Mouse (Mus musculus): ENCODE data around the gene Ninj2.

The Ninj2 gene

DNA sequence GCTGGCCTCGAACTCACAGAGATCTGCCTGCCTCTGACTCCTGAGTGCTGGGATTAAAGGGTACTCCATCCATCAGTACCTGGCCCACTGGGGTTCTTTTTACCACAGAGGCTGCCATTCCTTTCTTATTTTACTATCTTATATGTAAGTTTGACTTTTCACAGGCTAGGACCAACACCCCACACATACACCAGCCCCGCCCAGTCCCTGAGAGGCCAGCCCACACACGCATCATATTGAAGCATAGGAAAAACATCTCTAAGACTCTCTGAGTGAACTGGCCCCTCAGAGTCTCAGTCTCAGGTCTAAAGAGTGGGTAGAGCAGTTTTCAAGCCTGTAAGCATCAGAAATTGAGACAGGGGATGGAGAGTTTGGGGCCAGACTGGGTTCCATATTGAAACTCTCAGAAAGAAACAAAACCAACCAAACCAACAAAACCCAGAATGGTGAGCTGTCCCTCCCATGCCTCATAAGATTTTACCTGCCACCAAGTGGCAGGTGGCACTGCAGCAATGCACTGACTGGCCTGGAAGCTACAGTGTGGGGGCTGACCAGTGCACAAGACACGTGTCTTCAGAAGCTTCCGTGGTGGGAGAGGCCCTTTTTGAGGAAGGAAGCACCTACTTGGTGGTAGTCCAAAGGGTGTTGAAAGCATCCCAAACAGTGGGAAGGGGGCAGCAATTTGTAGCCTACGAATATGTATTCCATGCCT, 86.0 kb downstream of the Ninj2 start:
- DNase-seq (ENCODE audit: low read depth, low spot score), result no peak

DNA sequence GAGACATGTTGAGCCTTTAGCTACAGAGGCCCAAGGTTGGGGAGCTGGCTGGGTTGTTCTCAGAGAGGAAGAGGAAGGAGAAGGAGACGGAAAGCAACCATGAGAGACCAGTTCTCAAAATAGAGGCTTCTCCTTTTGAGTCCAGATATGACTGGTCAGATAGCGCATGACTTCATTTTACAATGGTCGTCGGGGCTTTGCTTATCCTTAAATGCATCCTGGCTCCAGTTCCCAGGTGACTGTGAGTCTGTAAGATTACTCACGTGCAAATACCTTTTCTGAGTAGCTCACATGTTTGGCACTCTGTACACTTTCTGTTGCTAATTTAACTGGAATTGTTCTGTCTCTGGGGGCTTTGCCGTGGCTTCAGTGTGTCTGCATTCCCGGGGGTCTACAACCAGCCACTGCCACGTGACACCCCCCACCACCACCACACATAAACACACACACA, 86.6 kb downstream of the Ninj2 start:
- no peak for DNase-seq (ENCODE audit: low read depth, low spot score)

DNA sequence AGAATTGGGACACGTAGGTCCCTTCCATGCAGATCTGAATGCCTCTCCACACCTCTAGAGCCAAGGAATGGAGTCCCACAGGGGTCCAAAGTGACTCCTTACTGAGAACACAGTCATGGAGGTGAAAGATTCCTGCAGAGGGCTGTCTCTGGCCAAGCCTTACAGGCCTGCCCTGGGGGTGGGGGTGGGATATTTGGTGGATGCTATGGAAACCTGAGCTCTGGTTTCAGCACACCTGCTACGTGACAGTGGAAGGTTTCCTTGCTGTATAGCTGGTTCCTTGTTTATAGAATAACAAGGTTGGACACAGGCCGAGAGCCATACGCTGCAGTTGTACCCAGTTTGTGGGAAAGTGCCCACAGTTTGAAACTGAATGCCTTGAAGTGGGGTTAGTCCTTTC, 87.3 kb downstream of the Ninj2 start:
- DNase-seq (ENCODE audit: low read depth, low spot score), result peak; percentile 58

GRCm38 (mm10) chr6:120182160-120182559, 89.0 kb downstream of the Ninj2 start:
- no peak for DNase-seq (ENCODE audit: low read depth, low spot score)

DNA sequence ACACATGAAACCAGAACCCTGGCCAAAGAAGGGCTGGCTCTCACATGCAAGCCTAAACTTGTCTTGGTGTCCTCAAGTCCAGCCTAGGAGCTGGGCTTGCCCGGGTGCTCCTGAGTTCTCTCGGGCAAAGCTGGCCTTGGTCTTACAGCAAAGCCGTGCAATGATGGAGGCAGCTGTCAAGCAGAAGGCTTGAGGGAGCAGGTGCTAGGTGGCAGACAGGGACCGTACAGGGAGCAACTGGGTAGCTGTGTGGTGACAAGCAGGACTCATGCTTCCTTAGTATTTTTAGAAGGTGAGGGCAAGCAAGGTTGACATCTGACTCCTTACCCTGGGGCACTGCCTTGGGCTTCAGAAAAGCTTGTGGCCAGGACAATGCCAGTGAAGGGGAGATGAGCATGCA, 90.6 kb downstream of the Ninj2 start:
- DNase-seq (ENCODE audit: low read depth, low spot score), result no peak

GRCm38 (mm10) chr6:120185012-120185730, 92.0 kb downstream of the Ninj2 start:
- peak; percentile 65 for DNase-seq (ENCODE audit: low read depth, low spot score)

GRCm38 (mm10) chr6:120185756-120186155, 92.6 kb downstream of the Ninj2 start:
- peak; percentile 44 for DNase-seq (ENCODE audit: low read depth, low spot score)

DNA sequence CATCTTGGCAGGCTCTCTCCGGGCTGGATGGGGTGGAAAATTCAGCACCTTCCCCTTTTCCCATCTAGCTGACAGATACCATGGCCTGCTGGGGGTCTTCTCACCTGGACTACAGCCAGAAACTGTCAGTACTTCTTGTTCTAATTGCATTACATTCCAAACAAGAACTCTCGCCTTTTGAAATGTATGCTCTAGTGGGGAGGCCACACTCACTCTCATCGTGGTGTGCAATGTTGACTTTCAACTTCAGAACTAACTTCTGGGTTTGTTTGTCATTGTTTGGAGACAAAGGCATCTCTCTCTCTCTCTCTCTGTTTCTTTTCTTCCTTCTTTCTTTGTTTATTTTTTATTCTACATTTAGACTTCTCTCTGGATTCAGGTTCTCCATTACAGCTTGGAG, 93.4 kb downstream of the Ninj2 start:
- no peak for DNase-seq (ENCODE audit: low read depth, low spot score)

DNA sequence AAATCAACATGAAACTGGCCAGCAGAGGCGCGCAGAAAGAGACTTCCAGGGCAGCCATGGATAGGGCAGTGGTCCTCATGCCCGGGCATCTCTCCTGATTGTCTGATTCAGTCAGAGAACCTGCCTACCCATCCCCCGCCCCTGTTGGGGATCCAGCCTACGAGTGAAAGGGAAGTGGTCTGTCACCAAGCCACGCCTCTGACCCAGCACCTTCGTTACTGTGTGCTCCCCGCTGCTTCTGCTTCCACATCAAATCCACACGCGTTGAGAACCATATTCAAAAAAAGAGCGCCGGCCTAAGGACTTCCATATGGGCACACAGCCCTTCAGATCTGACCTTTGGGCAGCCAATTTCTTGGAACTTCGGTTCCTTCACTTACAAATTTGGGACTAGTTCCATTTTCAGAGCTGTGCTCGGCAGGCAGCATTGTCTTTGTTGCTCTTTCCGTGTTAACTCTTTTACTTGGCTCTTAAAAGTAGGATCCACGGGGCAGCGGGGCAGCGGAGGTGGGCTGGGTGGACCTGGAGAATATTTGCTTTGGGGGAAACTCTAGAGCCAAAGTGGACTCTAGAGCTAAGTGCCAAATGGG, 94.5 kb downstream of the Ninj2 start:
- DNase-seq (ENCODE audit: low read depth, low spot score), result peak; percentile 90

DNA sequence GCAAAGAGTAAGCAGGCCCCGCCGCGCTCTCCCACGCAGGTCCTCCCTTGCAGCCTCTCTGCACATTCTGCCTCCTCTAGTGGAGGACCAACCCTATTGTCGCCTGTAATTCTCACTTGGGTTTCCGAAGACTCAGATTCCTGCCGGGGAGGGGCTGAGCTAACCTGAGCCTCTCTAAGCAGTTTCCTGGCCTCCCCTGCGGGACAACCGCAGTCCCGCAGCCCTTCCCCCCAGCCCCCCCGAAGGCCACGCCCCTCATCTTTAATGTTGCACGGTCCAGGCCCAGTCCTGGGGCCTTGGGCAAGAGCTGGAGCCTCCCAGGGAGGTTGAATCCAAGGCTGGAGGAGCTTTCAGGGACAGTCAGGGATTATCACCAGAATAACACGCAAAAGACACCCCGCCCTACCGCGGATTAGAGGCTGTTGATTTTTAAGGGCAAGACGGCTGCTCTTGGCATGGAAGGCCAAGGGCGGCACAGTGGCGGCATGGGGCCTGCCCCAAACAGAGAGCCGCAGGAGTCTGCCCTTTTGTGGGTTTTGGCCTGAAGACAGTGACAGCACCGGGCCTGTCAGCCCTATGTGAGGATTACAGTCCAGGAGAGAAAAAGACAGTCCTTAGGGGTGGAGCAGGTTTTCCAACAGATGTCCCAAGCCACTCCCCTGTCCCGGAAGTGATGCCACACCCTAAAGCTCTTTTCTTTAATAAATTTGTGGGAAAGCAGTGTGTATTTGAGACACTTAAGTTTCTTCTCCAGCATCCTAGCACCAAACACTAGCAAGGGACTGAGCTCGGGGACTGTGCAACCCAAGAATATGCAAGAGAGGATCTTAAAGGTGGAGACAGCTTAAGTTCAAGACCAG, 95.5 kb downstream of the Ninj2 start:
- peak; percentile 89 for DNase-seq (ENCODE audit: low read depth, low spot score)

- DNase-seq (ENCODE audit: low read depth, low spot score), result no peak
These were observed 96.1 kb downstream of the Ninj2 start for GRCm38 (mm10) chr6:120189287-120189686.

DNA sequence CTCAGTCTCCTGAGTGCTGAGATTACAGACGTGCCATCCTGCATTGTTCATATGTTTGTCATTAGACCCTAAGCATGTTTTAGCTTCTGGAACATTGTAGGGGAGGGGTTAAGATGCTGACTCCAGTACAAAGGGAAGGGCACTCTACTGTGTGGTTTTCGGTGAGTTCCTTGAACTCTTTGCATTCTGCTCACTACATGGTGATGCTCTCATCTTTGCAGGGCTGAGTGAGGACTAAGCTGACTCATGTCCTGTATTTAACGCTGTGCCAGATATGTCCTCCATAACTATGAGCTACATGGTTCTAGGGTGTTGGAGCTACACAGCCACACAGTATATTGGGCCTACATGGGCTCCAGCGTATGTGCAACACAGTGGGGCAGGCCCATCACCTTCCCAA, 97.2 kb downstream of the Ninj2 start:
- no peak for DNase-seq (ENCODE audit: low read depth, low spot score)

DNA sequence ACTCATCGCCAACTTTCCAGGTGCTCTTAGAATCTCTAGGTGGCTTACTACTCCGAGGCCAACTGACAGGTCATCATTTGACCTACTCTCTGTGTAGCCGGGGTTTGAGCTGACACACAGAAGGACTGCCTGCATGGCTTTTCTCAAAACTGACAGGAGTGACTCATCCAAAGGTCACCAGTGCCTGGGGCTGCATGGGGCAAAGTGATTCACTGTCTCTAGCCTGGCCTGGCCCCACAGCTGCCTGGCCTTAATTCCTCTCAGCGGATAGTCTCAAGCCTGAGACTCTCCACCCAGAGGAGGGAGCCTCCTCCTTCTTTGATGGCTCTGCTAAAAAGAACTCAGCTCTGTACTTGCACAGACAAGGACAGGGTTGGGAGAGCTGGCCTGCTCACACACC, 97.8 kb downstream of the Ninj2 start:
- no peak for DNase-seq (ENCODE audit: low read depth, low spot score)

DNA sequence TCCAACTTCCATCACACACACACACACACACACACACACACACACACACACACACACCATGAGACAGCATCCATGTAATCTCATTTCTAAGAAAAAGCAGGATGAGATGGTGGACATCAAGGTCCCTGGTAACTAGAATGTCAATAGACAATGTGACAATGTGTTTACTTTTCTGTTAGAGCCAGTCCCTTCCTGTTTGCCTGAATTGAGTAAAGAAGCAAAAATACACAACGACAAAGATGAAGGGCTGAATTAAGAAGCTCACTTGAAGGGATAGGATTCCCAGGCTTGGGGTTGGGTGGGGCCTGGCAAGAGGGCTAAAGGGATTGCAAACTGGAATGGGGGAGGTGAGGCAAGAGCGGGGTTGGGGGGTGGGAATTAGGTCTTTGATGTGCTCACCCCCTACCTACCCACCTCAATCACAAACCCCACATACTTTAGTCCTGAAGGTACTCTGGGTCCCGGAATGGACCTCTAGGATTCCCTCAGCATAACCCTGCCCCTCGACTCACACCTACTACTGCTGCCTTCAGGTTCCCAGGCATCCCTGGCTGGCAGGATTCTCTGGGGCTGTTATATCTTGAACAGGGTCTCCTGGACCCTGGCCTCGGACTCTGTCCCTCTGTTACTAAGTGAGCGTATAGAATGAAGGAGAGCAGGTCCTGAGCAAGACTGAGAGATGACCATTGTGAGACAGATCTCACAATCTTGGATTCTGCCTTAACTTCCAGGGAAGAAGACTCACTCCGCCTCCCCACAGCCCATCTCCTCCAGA, 98.4 kb downstream of the Ninj2 start:
- DNase-seq (ENCODE audit: low read depth, low spot score), result no peak

- DNase-seq (ENCODE audit: low read depth, low spot score), result peak; percentile 88
These were observed 99.2 kb downstream of the Ninj2 start for GRCm38 (mm10) chr6:120192211-120192870.

- DNase-seq (ENCODE audit: low read depth, low spot score), result peak; percentile 92
These were observed 100.0 kb downstream of the Ninj2 start for GRCm38 (mm10) chr6:120193174-120193573.

DNA sequence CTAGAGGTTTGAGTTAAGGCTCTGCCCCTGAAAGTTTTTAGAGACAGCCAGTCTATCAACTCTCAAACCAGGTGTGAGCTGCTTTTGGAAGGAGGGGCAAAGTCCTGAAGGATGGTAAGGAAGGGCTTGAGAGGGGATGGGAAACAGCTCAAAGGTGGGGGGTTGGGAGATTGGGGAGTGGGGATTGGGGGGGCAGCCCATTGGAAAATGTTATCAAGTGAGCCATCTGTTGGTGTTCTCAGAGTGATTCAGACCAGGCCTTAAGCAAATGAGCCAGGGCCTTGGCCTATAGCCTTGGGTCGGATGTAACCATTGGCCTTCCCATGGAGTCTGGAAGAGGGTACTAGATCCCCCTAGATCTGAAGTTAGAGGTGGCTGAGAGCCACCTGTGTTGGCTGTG, 100.6 kb downstream of the Ninj2 start:
- no peak for DNase-seq (ENCODE audit: low read depth, low spot score)

DNA sequence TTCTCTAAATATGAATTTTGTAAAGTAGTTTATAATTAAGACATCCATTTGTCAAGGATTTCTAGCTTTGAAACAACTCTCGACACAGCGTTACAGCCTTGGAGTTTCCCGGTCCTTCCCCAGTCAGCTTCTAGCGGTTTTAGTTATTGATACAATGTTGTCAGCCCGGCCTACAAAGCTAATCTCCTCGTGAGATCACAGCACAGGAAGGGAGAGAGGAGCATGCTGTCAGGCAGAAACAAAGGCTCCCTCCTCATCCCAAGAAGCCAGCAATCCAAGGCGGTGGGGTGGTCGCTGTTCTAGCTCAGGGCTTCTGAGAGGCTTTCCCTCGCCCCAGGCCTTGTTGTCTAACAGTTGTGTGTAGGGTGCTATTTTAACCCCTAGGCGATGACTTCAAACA, 101.2 kb downstream of the Ninj2 start:
- DNase-seq (ENCODE audit: low read depth, low spot score), result no peak

DNA sequence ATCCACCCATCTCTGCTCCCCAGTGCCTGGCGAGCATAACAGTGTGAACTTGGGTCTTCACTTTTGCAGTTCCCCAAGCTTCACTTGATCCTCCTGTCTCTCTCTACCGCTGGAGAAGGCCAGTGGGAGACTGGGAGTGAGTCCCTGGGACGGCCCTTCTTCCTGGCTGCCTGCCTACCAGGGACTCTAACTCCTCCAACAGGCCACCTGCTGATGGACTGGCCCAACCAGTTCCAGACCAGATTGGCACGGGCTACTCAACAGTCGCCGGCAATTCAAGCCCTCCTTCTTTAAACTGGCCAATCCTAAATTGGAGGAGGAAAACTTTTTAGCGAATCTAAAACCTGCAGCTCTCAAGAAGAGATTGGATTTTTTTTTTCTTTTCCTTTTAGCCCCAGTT, 101.8 kb downstream of the Ninj2 start:
- DNase-seq (ENCODE audit: low read depth, low spot score), result no peak

DNA sequence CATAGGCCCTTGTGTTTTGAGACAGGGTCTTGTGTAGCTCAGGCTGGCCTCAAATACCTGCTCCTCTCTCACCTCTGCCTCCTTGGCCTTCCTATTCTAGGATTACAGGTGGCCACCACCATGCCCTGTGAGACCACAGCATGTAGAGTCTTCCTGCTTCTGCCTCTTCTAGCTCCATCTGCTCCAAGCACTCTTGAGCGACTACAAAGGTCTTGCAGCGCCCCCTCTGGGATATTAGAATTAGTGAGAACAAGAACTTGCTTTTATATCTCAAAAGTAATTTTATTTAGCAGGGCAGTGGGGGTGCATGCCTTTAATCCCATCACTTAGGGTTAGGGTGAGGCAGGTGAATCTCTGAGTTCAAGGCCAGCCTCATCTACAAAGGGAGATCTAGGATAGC, 103.7 kb downstream of the Ninj2 start:
- DNase-seq (ENCODE audit: low read depth, low spot score), result peak; percentile 84

DNA sequence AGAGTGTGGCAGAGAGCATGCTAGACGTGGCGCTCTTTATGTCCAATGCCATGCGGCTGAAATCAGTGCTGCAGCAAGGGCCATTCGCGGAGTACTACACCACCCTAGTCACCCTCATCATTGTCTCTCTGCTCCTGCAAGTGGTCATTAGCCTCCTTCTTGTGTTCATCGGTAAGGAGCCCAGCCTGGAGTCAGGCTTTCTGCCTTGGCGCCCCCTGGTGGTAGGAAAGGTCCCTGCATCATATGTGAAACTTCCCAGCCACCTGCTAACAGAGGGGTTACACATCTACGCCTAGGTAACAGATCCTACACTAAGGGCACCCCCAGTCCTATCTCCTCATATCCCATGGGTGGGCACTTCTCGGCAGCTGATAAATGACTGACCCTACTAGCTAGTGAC, 104.8 kb downstream of the Ninj2 start:
- DNase-seq (ENCODE audit: low read depth, low spot score), result peak; percentile 88

All from ZHBTc4 (cell line).